Mouse (Mus musculus) lung, postnatal 14 days (tissue): ENCODE results near the gene Pipox.

Experiments used
- DNase-seq: peaks from one replicate; pipeline ENCODE4 v3.0.0; 2021

Pipox gene

GRCm38 (mm10) chr11:77906747-77907174 lies 12.9 kb upstream of the Pipox start:
- DNase-seq: no peak

GRCm38 (mm10) chr11:77906097-77906687 lies 12.3 kb upstream of the Pipox start:
- peak; percentile 24 for DNase-seq

- no peak for DNase-seq
Observed at GRCm38 (mm10) chr11:77904707-77905106, 10.8 kb upstream of the Pipox start.

GRCm38 (mm10) chr11:77903761-77904160 lies 9.9 kb upstream of the Pipox start:
- no peak for DNase-seq

- no peak for DNase-seq
Observed at GRCm38 (mm10) chr11:77901775-77902355, 8.0 kb upstream of the Pipox start.

GRCm38 (mm10) chr11:77901366-77901765 lies 7.5 kb upstream of the Pipox start:
- DNase-seq: no peak

GRCm38 (mm10) chr11:77900696-77901095 lies 6.8 kb upstream of the Pipox start:
- DNase-seq: no peak

- DNase-seq: no peak
Observed at GRCm38 (mm10) chr11:77900187-77900586, 6.3 kb upstream of the Pipox start.

- peak; percentile 25 for DNase-seq
Observed at GRCm38 (mm10) chr11:77896820-77897805, 3.2 kb upstream of the Pipox start.

- no peak for DNase-seq
Observed at GRCm38 (mm10) chr11:77896480-77896819, 2.6 kb upstream of the Pipox start.

GRCm38 (mm10) chr11:77896011-77896410 lies 2.1 kb upstream of the Pipox start:
- no peak for DNase-seq

- DNase-seq: no peak
Observed at GRCm38 (mm10) chr11:77894967-77895366, 1.1 kb upstream of the Pipox start.

- DNase-seq: no peak
Observed at GRCm38 (mm10) chr11:77893283-77893682, 613 bp downstream of the Pipox start.

GRCm38 (mm10) chr11:77892883-77893282 lies 1.0 kb downstream of the Pipox start:
- DNase-seq: no peak

GRCm38 (mm10) chr11:77890648-77891258 lies 3.1 kb downstream of the Pipox start:
- DNase-seq: no peak

- no peak for DNase-seq
Observed at GRCm38 (mm10) chr11:77889484-77889883, 4.4 kb downstream of the Pipox start.

- DNase-seq: no peak
Observed at GRCm38 (mm10) chr11:77888846-77889245, 5.0 kb downstream of the Pipox start.

- no peak for DNase-seq
Observed at GRCm38 (mm10) chr11:77887373-77887960, 6.4 kb downstream of the Pipox start.

GRCm38 (mm10) chr11:77885246-77885575 lies 8.7 kb downstream of the Pipox start:
- DNase-seq: no peak

- no peak for DNase-seq
Observed at GRCm38 (mm10) chr11:77884524-77885245, 9.2 kb downstream of the Pipox start.

- DNase-seq: no peak
Observed at GRCm38 (mm10) chr11:77876760-77877148, 17.1 kb downstream of the Pipox start.
